Mouse (Mus musculus): Measurements from ENCODE around the gene Ints11. TPM values are rescaled to one million over a fixed set of nuclear protein-coding genes. Genes with fewer than 3 reads are reported as not detected.

Gene Ints11
- polyA plus RNA-seq, 2 experiments, result 57.4 to 63.7 TPM

- H3K9ac ChIP-seq (ENCODE audit: low read depth, low read length, severe bottlenecking), result peak overlapping the region; percentile 75
- WGBS, result under 1% methylated on average over 29 of the region's 56 CpGs
These were observed 22.7 kb downstream of the Ints11 start for GRCm38 (mm10) chr4:155892017-155892416.

DNA sequence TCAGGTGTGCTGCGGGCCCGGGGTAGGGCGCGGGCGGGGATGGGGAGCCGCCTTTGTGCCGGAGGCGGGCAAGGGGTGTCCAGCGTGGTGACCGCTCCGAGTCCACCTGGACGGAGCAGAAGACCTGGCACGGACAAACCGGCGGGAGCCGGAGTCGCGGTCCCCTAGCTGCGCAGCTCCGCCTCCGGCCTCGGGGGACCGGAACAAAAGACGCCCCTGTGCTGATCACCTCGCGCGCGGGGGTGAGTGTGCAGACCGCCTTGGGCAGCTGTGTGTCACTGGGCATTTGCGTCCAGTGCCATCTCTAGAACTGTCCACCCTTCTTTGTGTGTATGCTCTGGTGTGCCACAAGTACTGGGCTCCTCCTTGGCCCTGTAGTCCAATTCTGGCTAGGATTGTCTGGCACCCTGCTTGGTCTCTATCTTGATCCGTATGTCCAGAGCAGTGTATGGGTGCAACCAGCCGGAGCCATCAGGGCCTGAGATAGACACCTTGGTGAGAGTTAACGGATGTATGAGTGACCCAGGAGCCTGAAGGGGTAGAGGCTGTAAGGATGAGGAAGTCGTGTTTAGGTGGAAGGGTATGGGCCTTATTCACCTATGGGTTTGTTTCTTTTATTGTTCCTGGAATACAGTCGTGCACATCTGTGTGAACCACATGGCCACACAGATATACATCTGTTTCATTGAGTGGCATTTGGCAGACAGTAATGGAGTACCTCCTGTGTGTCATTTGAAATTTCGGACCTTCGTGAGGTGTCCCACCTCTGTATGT lies 23.3 kb downstream of the Ints11 start:
- no peak for TF ChIP-seq POLR2A (IDR thresholded peaks at IDR 0.05; ENCODE audit: borderline replicate concordance, extremely low read depth, insufficient read depth, insufficient read length)
- no peak for ATAC-seq (ENCODE audit: low FRiP score, low read depth)

More at GRCm38 (mm10) chr4:155892017-155892416, 22.7 kb downstream of the Ints11 start:
- Histone ChIP-seq H3K9me3 (ENCODE audit: control insufficient read depth, low read length) (no peaks in the 10 kb centered on the region), H3K27me3 (ENCODE audit: control insufficient read depth, insufficient read depth, low read length) (no peaks in the 10 kb centered on the region), H3K36me3 (ENCODE audit: control insufficient read depth, insufficient read depth, low read length) (peaks cover 32% of the 10 kb centered on the region), H3K4me3 (replicated peaks; ENCODE audit: low read length) (peak overlapping the region; percentile 88), H3K4me2 (replicated peaks; ENCODE audit: low read depth, low read length, severe bottlenecking) (peak overlapping the region; percentile 96), H3K4me1 (ENCODE audit: control insufficient read depth, insufficient read depth, low read length) (peaks cover 25% of the 10 kb centered on the region), H3K27ac (replicated peaks; ENCODE audit: low read depth, low read length) (peak overlapping the region; percentile 89)
- DNase-seq (ENCODE audit: low spot score) (peak; percentile 79), ATAC-seq (ENCODE audit: low FRiP score, low read depth) (peak; percentile 90)
- TF ChIP-seq POLR2A (IDR thresholded peaks at IDR 0.05; ENCODE audit: borderline replicate concordance, extremely low read depth, insufficient read depth, insufficient read length), result no peak

DNA sequence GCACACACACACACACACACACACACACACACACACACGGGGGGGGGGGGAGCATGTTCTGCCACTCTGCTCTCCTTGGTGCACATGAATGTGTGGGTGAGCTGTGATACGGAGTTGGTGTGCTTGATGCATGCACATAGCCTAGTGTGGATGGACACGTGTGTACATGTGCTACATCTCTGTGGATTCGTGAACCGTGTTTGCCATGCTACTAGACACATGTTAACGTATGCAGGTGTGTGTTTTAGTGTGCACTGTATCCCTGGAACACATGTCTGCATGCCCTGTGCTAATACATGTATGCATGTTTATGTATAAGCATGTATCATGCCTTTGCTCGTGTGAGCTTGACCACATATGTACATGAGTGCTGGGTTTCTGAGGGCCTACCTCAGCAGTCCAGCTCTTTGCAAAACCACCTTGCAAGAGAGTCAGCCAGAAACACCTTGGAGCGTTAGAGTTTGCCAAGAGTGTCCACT lies 23.9 kb downstream of the Ints11 start:
- Histone ChIP-seq H3K27me3 (ENCODE audit: control insufficient read depth, insufficient read depth, low read length) (no peaks in the 10 kb centered on the region), H3K4me3 (replicated peaks; ENCODE audit: low read length) (peak overlapping the region; percentile 88), H3K4me1 (ENCODE audit: control insufficient read depth, insufficient read depth, low read length) (peaks cover 25% of the 10 kb centered on the region), H3K9me3 (ENCODE audit: control insufficient read depth, low read length) (no peaks in the 10 kb centered on the region), H3K36me3 (ENCODE audit: control insufficient read depth, insufficient read depth, low read length) (peaks cover 22% of the 10 kb centered on the region), H3K4me2 (replicated peaks; ENCODE audit: low read depth, low read length, severe bottlenecking) (peak overlapping the region; percentile 96), H3K9ac (ENCODE audit: low read depth, low read length, severe bottlenecking) (no peak overlapping the region), H3K27ac (replicated peaks; ENCODE audit: low read depth, low read length) (no peak overlapping the region)
- DNase-seq (ENCODE audit: low spot score), result no peak
- ATAC-seq (ENCODE audit: low FRiP score, low read depth), result no peak
- 69% methylated on average over 8 of the region's 8 CpGs for WGBS
- TF ChIP-seq POLR2A (IDR thresholded peaks at IDR 0.05; ENCODE audit: borderline replicate concordance, extremely low read depth, insufficient read depth, insufficient read length), result no peak

More for the DNA sequence above, 23.3 kb downstream of the Ints11 start:
- H3K36me3 ChIP-seq (ENCODE audit: control insufficient read depth, insufficient read depth, low read length), result peaks cover 27% of the 10 kb centered on the region
- no peaks in the 10 kb centered on the region for H3K27me3 ChIP-seq (ENCODE audit: control insufficient read depth, insufficient read depth, low read length)
- no peaks in the 10 kb centered on the region for H3K9me3 ChIP-seq (ENCODE audit: control insufficient read depth, low read length)
- H3K4me3 ChIP-seq (replicated peaks; ENCODE audit: low read length), result peak overlapping the region; percentile 88
- H3K27ac ChIP-seq (replicated peaks; ENCODE audit: low read depth, low read length), result peak overlapping the region; percentile 89; the same call in 1 of the 2 replicates
- H3K9ac ChIP-seq (ENCODE audit: low read depth, low read length, severe bottlenecking), result peak overlapping the region; percentile 75
- 6% methylated on average over 33 of the region's 37 CpGs for WGBS
- peak overlapping the region; percentile 96 for H3K4me2 ChIP-seq (replicated peaks; ENCODE audit: low read depth, low read length, severe bottlenecking)
- peaks cover 25% of the 10 kb centered on the region for H3K4me1 ChIP-seq (ENCODE audit: control insufficient read depth, insufficient read depth, low read length)
- DNase-seq (ENCODE audit: low spot score), result no peak

DNA sequence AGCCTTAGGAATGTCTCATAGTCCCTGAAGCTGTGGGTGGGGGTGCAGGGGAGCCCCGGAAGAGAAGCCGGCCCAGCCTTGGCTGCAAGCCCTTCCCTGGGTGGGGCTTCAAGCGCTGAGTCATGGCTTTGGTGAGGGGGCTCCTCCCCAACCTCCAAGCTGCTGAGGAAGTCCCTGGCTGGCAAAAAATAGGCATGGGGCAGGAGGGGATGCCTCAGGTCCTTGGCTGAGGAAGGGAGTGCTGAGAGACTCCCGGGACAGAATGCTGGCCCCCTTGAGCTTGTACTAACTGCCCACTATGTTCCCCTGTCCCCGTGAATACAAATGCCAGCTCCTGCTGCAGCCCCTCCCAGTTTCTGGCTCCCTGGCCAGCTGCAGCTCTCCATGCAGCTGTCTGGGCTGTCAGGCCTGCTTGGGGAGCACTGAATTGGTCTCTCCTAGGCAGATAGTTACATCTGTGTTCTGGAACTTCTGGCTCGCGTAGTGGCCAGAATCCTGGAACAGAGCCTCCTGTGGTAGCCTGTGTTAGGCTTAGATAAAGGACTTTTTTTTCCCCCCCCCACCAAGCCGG lies 25.1 kb downstream of the Ints11 start:
- WGBS, result 20% methylated on average over 8 of the region's 8 CpGs
- Histone ChIP-seq H3K4me3 (replicated peaks; ENCODE audit: low read length) (no peak overlapping the region), H3K27me3 (ENCODE audit: control insufficient read depth, insufficient read depth, low read length) (no peaks in the 10 kb centered on the region), H3K36me3 (ENCODE audit: control insufficient read depth, insufficient read depth, low read length) (peaks cover 22% of the 10 kb centered on the region), H3K27ac (replicated peaks; ENCODE audit: low read depth, low read length) (no peak overlapping the region), H3K4me2 (replicated peaks; ENCODE audit: low read depth, low read length, severe bottlenecking) (peak overlapping the region; percentile 15; the same call in 1 of the 2 replicates), H3K9ac (ENCODE audit: low read depth, low read length, severe bottlenecking) (peak overlapping the region; percentile 29), H3K4me1 (ENCODE audit: control insufficient read depth, insufficient read depth, low read length) (peaks cover 25% of the 10 kb centered on the region), H3K9me3 (ENCODE audit: control insufficient read depth, low read length) (no peaks in the 10 kb centered on the region)
- DNase-seq (ENCODE audit: low spot score) (peak; percentile 23), ATAC-seq (ENCODE audit: low FRiP score, low read depth) (no peak)
- no peak for TF ChIP-seq POLR2A (IDR thresholded peaks at IDR 0.05; ENCODE audit: borderline replicate concordance, extremely low read depth, insufficient read depth, insufficient read length)

DNA sequence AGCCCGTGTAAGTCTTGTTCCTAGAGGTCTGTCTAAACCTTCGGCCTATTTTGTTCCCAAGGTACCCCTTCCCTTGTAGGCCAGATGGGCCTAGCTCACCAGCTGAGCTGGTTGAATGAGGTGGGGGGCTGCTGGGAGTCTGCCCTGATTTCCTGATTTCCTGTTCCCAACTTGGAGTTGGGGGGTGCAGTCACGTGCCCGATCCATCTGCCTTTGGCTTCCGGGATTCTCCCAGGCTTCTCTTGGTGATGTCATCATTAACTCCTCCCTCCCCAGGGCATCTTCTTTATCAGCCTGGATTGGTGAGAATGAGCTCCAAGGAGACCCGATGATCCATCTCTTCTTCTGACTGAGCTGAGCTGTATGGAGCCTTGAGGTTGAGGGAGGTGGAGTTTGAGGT lies 25.9 kb downstream of the Ints11 start:
- Histone ChIP-seq H3K9ac (ENCODE audit: low read depth, low read length, severe bottlenecking) (no peak overlapping the region), H3K4me1 (ENCODE audit: control insufficient read depth, insufficient read depth, low read length) (peaks cover 24% of the 10 kb centered on the region), H3K27me3 (ENCODE audit: control insufficient read depth, insufficient read depth, low read length) (no peaks in the 10 kb centered on the region), H3K4me3 (replicated peaks; ENCODE audit: low read length) (no peak overlapping the region), H3K27ac (replicated peaks; ENCODE audit: low read depth, low read length) (no peak overlapping the region), H3K4me2 (replicated peaks; ENCODE audit: low read depth, low read length, severe bottlenecking) (0 out of 2 replicates have a peak overlapping the region, but pooled peaks have one; percentile 1), H3K36me3 (ENCODE audit: control insufficient read depth, insufficient read depth, low read length) (peaks cover 30% of the 10 kb centered on the region), H3K9me3 (ENCODE audit: control insufficient read depth, low read length) (no peaks in the 10 kb centered on the region)
- 37% methylated on average over 6 of the region's 6 CpGs for WGBS
- no peak for TF ChIP-seq POLR2A (IDR thresholded peaks at IDR 0.05; ENCODE audit: borderline replicate concordance, extremely low read depth, insufficient read depth, insufficient read length)
- peak; percentile 20 for DNase-seq (ENCODE audit: low spot score)
- ATAC-seq (ENCODE audit: low FRiP score, low read depth), result no peak
